Mouse (Mus musculus) midbrain, embryonic 15.5 days (tissue): ENCODE measurements around the gene Odf4. TPM values are rescaled to one million over a fixed set of nuclear protein-coding genes. Genes with fewer than 3 reads are reported as not detected.
A peak's percentile ranks its signal among the peaks of the same experiment; 100 is the strongest.
"Not testable (repeated sequence)": the region's sequence is repeated elsewhere in the genome, so short reads cannot be mapped to it uniquely, and the experiment has no call there.

Experiments
- ATAC-seq: fragments of 200-750 bp; cut with Nextera tagmentation; replicated peaks from 2 replicates; pipeline ENCODE4 v1.8.0; 2017; ENCODE audit warnings: moderate TSS enrichment
- H3K27ac ChIP-seq: fragments of 300-500 bp; sonication (generic); 2 replicates; pipeline ENCODE4 v1.5.1; 2015; ENCODE audit warnings: mild to moderate bottlenecking, inconsistent platforms
- H3K27me3 ChIP-seq: fragments of 300-500 bp; sonication (generic); replicated peaks from 2 replicates; pipeline ENCODE4 v1.6.1; 2015; ENCODE audit warnings: inconsistent platforms
- H3K36me3 ChIP-seq: fragments of 300-500 bp; sonication (generic); replicated peaks from 2 replicates; pipeline ENCODE4 v1.6.1; 2015; ENCODE audit warnings: inconsistent platforms
- H3K4me1 ChIP-seq: fragments of 300-500 bp; sonication (generic); 2 replicates; pipeline ENCODE4 v1.6.1; 2015; ENCODE audit warnings: inconsistent platforms
- H3K4me2 ChIP-seq: fragments of 300-500 bp; sonication (generic); 2 replicates; pipeline ENCODE4 v1.6.1; 2015; ENCODE audit warnings: inconsistent platforms, mild to moderate bottlenecking, moderate library complexity
- H3K4me3 ChIP-seq: fragments of 300-500 bp; sonication (generic); 2 replicates; pipeline ENCODE4 v1.5.1; 2015; ENCODE audit warnings: mild to moderate bottlenecking, inconsistent platforms
- H3K9ac ChIP-seq: fragments of 300-500 bp; sonication (generic); 2 replicates; pipeline ENCODE4 v1.6.1; 2015; ENCODE audit warnings: mild to moderate bottlenecking, inconsistent platforms
- H3K9me3 ChIP-seq: fragments of 300-500 bp; sonication (generic); 2 replicates; pipeline ENCODE4 v1.6.1; 2016; ENCODE audit warnings: inconsistent platforms
- WGBS: fragments of 180-500 bp; shearing (Covaris S2); methylation state at CpG from one replicate; pipeline ENCODE4 v1.1.7; 2015; ENCODE audit warnings: mixed read lengths; 5-methylcytosine and 5-hydroxymethylcytosine counted together
- polyA plus RNA-seq: library from polyadenylated mRNA; unstranded; fragments of >200 nt; fragmentation: Nextera tagmentation; extraction: Ambion mirVana; gene quantifications from 2 replicates; pipeline ENCODE4 v1.2.1, GENCODE M21; 2015

Odf4 gene
- 0.60 and 0.84 TPM in 2 replicates for polyA plus RNA-seq

DNA sequence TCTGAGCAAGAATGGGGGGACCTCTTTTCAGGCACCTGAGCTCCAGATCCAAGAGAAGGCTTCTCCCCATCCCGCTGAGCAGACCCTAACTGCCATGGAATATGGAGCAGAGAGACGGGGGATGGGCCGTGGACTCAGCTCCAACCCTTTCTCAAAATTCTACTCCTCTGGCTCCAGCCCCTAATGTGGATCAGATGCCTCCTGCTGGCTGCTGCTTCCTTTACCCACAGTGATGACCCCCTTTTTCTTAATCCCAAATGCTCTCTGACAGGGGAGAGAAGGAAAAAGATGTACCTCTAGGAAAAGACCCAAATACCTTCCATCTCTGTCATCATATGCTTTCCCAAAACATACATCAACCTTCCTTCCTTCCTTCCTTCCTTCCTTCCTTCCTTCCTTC, at the start of gene Odf4:
Odf4 (minus strand) TSS at position 101 of the 400 bp plus-strand sequence.
- no peak within 1 kb of the TSS for H3K9ac ChIP-seq
- no peak within 1 kb of the TSS for H3K4me3 ChIP-seq
- no peaks in the 10 kb centered on the region for H3K9me3 ChIP-seq
- WGBS: 85% methylated on average over 3 of the region's 3 CpGs
- no peaks in the 10 kb centered on the region for H3K27me3 ChIP-seq
- no peak within 1 kb of the TSS for H3K27ac ChIP-seq
- no peaks in the 10 kb centered on the region for H3K36me3 ChIP-seq
- H3K4me1 ChIP-seq: no peaks in the 10 kb centered on the region
- ATAC-seq: no peak
- no peak within 1 kb of the TSS for H3K4me2 ChIP-seq

DNA sequence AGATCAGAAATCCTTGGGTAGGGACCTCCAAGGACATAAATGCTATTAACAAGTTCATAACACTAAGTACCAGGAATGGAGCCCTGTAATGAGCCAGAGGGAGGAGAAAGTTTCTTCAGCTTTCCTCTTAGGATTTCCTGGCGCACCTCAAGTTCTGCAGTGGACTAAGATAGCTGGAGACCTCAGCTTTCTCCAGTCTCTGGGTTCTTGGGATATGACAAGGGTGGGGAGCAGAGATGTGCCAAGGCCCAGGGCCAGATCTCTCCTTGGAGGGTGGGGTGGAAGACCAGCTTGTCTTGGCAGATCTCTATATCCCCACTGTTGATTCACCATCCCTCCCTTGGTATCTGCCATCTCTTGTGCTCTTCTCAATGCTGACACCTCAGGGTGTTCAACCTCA, 48.7 kb upstream of the Odf4 start:
- Histone ChIP-seq H3K4me2 (no peak overlapping the region), H3K27ac (no peak overlapping the region), H3K27me3 (no peaks in the 10 kb centered on the region; the same call in 1 of the 2 replicates), H3K36me3 (no peaks in the 10 kb centered on the region), H3K4me3 (no peak overlapping the region), H3K4me1 (peaks cover 11% of the 10 kb centered on the region), H3K9ac (no peak overlapping the region), H3K9me3 (no peaks in the 10 kb centered on the region)
- no peak for ATAC-seq
- 100% methylated on average over 1 of the region's 1 CpGs for WGBS

DNA sequence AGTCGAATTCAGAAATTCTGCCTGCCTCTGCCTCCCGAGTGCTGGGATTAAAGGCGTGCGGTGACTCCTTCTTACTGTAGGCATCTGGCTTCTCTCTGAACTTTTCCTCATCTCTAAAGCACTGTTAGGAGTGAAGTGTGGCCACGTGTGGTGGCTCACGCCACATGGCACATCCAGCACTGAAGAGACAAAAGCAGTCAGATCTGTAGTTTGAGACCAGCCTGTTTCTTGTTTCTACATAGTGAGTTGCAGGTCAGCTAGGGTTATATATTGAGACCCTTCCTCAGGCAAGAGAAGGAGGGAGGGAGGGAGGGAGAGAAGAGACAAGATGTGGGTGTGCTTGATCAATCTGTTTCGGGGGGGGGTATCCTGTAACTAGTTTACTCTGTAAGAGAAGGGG, 48.2 kb upstream of the Odf4 start, which contains the start of gene Rangrf:
Rangrf (minus strand) TSS at position 101 of the 400 bp plus-strand sequence.
- Histone ChIP-seq H3K4me2 (peak within 1 kb of the TSS; percentile 79), H3K27me3 (no peaks in the 10 kb centered on the region; the same call in 1 of the 2 replicates), H3K4me3 (peak within 1 kb of the TSS; percentile 44; the same call in 1 of the 2 replicates), H3K27ac (no peak within 1 kb of the TSS), H3K9ac (no peak within 1 kb of the TSS), H3K4me1 (peaks cover 11% of the 10 kb centered on the region), H3K9me3 (no peaks in the 10 kb centered on the region), H3K36me3 (no peaks in the 10 kb centered on the region)
- ATAC-seq: no peak
- 79% methylated on average over 7 of the region's 7 CpGs for WGBS

DNA sequence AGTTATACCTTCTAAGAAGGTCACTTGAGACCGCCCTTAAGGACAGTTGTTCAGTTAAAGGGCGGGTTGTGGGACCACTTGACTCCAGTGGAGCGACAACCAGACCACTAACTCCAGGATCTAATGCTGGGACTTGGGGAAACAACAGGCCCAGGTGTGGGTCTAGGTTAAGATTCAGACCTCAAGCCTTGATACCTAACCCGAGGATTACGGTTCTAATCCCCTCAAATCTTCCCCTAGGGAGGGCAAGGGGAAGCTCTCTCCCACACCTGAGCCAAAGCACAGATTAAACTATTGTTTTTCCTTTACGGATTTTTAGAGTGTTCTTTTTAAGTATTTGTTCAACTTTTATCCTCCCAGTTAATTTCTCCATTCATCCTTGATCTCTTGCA, 47.2 kb upstream of the Odf4 start:
- H3K4me1 ChIP-seq: peaks cover 11% of the 10 kb centered on the region
- H3K9me3 ChIP-seq: no peaks in the 10 kb centered on the region
- peak overlapping the region; percentile 44 for H3K4me3 ChIP-seq
- H3K27me3 ChIP-seq: no peaks in the 10 kb centered on the region; the same call in 1 of the 2 replicates
- ATAC-seq: no peak
- H3K9ac ChIP-seq: no peak overlapping the region
- no peaks in the 10 kb centered on the region for H3K36me3 ChIP-seq
- peak overlapping the region; percentile 79 for H3K4me2 ChIP-seq
- WGBS: 24% methylated on average over 6 of the region's 6 CpGs
- H3K27ac ChIP-seq: no peak overlapping the region

DNA sequence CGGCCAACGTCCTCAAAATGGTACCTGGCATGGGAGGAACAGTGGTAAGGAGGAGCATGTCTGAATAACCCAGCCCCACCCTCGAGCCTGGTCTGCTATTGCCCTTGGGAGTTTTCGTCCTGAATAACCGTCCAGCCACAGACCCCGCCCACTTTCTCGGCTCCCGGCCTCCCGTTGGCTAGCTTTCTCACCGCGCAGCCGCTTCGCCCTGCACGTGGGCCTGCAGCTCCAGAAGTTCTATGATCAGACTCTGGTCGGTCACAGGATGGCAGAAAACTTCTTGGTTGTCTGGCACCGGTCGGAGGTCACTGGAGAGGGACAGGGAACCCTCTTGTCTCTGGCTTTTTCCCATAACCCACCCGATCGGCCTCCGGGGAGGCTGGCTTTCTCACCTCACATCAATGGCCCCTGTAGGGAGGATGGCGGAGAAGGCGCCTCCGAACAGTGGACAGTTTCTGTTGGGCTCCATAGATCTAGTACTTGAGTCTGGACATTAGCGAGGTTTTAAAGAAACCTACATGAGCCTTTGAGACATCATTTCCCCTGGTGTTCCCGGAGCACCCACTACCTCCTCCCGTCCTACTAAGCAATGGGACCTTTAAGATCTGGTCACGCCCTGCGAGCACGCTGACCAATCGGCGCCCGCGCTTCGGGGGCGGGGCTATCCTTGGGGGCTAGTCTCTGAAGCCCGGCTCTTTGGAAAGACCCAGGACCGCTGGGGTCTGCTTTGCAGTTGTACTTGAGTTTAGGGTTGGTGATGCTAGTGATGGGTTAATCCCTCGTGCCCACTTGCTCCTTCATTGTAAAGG, 46.6 kb upstream of the Odf4 start:
- peak overlapping the region; percentile 44 for H3K4me3 ChIP-seq
- WGBS: under 1% methylated on average over 38 of the region's 38 CpGs
- H3K36me3 ChIP-seq, H3K27ac ChIP-seq, H3K9me3 ChIP-seq, H3K27me3 ChIP-seq: not testable (repeated sequence)
- H3K9ac ChIP-seq: peak overlapping the region; percentile 12; the same call in 1 of the 2 replicates
- peak; percentile 86 for ATAC-seq
- H3K4me1 ChIP-seq: peaks cover 13% of the 10 kb centered on the region
- peak overlapping the region; percentile 79 for H3K4me2 ChIP-seq

DNA sequence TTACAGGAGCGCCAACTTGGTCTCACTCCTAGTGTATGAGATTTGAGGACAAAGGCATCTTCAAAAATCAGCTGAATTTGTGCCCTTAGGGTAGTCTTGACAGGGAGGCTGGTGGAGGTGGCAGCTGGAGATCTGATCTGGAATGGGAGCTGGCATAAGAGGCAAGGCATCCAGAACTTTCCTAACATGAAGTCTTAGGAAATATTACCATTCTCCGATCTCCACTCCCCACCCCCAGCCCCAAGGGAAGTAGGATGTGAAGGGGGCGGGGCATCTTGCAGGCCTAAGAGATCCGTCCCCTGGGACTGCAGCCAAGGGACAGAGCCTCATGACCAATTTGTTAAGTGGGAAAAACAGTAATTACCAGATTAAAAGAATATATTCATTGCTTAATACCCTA, 43.4 kb upstream of the Odf4 start:
- Histone ChIP-seq H3K4me3 (no peak overlapping the region), H3K4me1 (peaks cover 22% of the 10 kb centered on the region), H3K9ac (no peak overlapping the region), H3K4me2 (no peak overlapping the region), H3K9me3 (no peaks in the 10 kb centered on the region), H3K27me3 (no peaks in the 10 kb centered on the region; the same call in 1 of the 2 replicates), H3K27ac (no peak overlapping the region), H3K36me3 (no peaks in the 10 kb centered on the region)
- no peak for ATAC-seq
- 71% methylated on average over 4 of the region's 4 CpGs for WGBS

DNA sequence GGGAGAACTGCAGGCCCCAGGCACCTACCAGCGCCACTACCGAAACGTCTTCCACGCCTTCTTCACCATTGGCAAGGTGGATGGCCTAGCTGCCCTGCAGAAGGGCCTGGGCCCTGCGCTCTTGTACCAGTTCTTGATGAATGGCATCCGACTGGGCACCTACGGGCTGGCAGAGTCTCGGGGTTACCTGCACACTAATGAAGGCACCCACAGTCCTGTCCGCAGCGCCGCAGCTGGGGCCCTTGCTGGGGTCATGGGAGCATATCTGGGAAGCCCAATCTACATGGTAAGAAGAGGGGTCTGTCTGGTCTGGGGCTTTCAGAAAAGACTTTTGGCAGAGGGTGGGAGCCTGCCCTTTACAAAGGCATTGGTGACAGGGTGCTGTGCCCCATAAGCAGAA, 41.9 kb upstream of the Odf4 start:
- WGBS: 82% methylated on average over 11 of the region's 11 CpGs
- H3K9me3 ChIP-seq: no peaks in the 10 kb centered on the region
- H3K4me3 ChIP-seq: no peak overlapping the region
- peak overlapping the region; percentile 81; the same call in 1 of the 2 replicates for H3K4me2 ChIP-seq
- no peak for ATAC-seq
- no peaks in the 10 kb centered on the region; the same call in 1 of the 2 replicates for H3K27me3 ChIP-seq
- no peaks in the 10 kb centered on the region for H3K36me3 ChIP-seq
- H3K27ac ChIP-seq: no peak overlapping the region
- H3K4me1 ChIP-seq: peaks cover 18% of the 10 kb centered on the region
- H3K9ac ChIP-seq: 0 out of 2 replicates have a peak overlapping the region, but pooled peaks have one; percentile 60

DNA sequence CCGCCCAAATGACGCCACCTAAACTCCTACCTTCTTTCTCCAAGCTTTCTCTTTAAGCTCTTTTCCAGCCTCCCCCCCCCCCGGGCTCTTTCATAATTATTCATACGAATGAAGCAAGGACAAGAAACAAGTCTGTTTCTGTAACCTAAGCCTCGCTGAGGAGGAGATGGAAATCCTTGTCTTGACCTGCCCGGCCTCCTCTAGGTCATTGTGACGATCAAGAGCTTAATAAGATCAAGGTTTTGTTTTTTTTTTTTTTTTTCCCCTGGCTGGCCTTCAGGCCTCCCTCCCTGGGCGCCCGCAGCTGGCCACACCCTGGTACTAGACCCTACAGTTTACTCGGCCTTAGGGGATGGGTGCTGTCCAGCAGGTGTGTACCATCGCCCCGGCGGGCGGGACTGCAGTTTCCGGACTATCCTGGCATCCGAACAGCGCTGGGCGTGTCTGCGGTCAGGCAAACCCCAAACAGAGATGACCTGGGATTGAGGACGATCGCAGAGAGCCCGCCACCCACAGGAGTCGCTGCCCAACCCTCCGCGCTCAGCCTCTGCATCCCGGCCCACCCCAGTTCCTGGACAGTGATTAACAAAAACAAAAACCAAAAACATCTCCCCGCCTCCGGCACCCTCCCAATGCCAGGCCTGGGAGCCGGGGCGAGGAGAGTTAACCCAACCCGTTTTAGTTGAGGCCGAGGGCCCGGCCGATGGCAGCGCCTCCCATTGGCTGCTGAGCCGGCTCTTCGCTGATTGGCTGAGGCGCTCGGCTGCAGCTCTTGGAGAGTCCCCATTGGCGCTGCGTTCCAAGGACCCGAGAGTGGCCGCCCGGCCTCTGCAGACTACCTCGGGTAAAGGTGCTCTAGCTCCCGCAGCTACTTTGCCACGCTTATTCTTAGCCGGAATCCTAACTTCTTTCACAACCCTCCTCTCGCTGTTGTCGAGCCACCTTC, 40.7 kb upstream of the Odf4 start, which contains the start of gene Slc25a35:
Slc25a35 (plus strand) TSS at position 795 of the 946 bp plus-strand sequence.
- H3K9me3 ChIP-seq: no peaks in the 10 kb centered on the region

DNA sequence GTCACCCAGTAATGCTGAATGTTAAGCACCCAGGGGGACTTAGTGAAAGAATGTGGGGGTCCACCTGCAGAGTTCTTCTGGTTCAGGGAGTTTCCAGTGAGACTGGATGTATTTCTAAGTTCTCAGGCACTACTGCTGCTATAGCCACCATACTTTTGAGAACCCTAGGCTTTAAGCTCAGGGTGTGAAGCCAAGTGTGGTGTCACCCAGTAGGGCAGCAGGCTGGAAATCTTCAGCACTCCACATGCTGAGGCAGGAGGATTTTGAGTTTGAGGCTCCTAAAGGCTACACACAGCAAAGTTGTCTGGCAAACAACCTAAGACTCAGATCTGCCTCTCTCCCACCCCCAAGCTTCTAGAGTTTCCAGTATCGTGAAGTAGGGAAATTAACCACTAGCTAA, 39.7 kb upstream of the Odf4 start:
- 60% methylated on average over 1 of the region's 1 CpGs for WGBS
- Histone ChIP-seq H3K27me3 (no peaks in the 10 kb centered on the region), H3K4me1 (peaks cover 11% of the 10 kb centered on the region), H3K9ac (no peak overlapping the region), H3K4me2 (no peak overlapping the region; the same call in 1 of the 2 replicates), H3K36me3 (no peaks in the 10 kb centered on the region), H3K4me3 (no peak overlapping the region), H3K27ac (no peak overlapping the region), H3K9me3 (no peaks in the 10 kb centered on the region)
- no peak for ATAC-seq

More for the DNA sequence above, 40.7 kb upstream of the Odf4 start, which contains the start of gene Slc25a35:
- peak; percentile 97 for ATAC-seq
- no peaks in the 10 kb centered on the region for H3K36me3 ChIP-seq
- H3K27ac ChIP-seq: peak within 1 kb of the TSS; percentile 40
- peak within 1 kb of the TSS; percentile 50 for H3K4me3 ChIP-seq
- peaks cover 12% of the 10 kb centered on the region for H3K4me1 ChIP-seq
- peak within 1 kb of the TSS; percentile 81 for H3K4me2 ChIP-seq
- 1% methylated on average over 50 of the region's 50 CpGs for WGBS
- H3K27me3 ChIP-seq: no peaks in the 10 kb centered on the region; the same call in 1 of the 2 replicates
- H3K9ac ChIP-seq: peak within 1 kb of the TSS; percentile 60

DNA sequence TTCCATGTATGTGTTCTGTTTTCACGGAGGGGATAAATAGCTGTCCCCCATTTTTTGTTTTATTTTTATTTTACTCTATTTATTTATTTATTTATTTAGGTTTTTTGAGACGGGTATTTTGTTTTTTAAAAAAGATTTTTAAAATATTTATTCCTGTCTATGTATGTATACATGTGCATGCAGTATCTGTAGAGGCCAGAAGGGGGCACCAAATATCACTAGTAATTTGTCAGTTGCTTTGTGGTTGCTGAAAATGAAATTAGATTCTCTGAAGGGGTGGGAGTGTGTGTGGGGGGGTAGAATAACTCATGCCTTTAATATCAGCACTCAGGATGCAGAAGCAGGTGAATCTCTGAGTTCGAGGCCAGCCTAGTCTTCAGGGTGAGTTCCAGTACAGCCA, 39.0 kb upstream of the Odf4 start:
- Histone ChIP-seq H3K36me3 (no peaks in the 10 kb centered on the region), H3K27ac (no peak overlapping the region), H3K9ac (no peak overlapping the region), H3K4me2 (no peak overlapping the region), H3K9me3 (no peaks in the 10 kb centered on the region), H3K27me3 (no peaks in the 10 kb centered on the region), H3K4me1 (peaks cover 11% of the 10 kb centered on the region), H3K4me3 (no peak overlapping the region)
- WGBS: 26% methylated on average over 3 of the region's 3 CpGs
- ATAC-seq: no peak

DNA sequence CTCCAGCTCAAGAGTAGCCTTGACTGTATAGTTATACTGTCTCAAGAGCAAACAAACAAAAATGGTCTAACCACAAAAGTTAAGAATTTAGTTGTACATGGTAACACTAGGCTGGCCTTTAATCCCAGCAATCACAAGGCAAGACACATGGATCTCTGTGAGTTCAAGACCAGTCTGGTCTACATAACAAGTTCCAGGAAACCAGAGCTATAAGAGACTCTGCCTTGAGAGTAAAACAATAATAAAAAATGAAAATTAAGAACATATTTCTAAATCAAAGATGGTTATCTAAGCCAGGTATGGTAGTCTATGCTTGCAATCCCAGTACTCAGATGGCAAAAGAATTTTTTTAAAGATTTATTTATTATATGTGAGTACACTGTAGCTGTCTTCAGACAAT, 38.2 kb upstream of the Odf4 start:
- no peaks in the 10 kb centered on the region for H3K9me3 ChIP-seq
- ATAC-seq: no peak
- H3K36me3 ChIP-seq: no peaks in the 10 kb centered on the region
- no peak overlapping the region for H3K4me3 ChIP-seq
- peaks cover 11% of the 10 kb centered on the region for H3K4me1 ChIP-seq
- H3K4me2 ChIP-seq: no peak overlapping the region
- H3K9ac ChIP-seq: no peak overlapping the region
- no peak overlapping the region for H3K27ac ChIP-seq
- H3K27me3 ChIP-seq: no peaks in the 10 kb centered on the region

DNA sequence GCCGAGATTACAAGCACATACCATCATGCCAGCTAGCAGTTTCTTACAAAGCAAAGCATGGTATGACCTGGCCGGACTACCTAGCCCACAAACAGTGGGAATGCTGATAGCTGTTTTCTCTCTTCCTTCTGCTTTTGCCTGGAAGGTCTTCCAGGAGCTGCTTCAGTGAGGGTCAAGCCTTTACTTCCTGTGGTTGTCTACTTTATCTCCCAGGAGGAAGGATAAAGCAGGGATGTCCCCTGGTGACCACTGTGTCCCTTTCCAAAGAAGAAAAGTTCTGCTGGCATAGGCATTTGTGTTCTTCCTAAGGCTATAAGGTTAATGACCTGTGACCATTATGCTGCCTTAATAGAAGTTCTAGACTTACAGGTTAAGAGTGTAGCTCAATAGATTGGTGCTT, 36.5 kb upstream of the Odf4 start:
- H3K9me3 ChIP-seq: no peaks in the 10 kb centered on the region
- H3K27me3 ChIP-seq: no peaks in the 10 kb centered on the region
- H3K4me2 ChIP-seq: no peak overlapping the region
- no peak overlapping the region for H3K9ac ChIP-seq
- no peak for ATAC-seq
- WGBS: 86% methylated on average over 2 of the region's 2 CpGs
- H3K4me3 ChIP-seq: no peak overlapping the region
- H3K36me3 ChIP-seq: no peaks in the 10 kb centered on the region
- no peak overlapping the region for H3K27ac ChIP-seq
- H3K4me1 ChIP-seq: peaks cover 9% of the 10 kb centered on the region
